In the genomic region with DNA sequence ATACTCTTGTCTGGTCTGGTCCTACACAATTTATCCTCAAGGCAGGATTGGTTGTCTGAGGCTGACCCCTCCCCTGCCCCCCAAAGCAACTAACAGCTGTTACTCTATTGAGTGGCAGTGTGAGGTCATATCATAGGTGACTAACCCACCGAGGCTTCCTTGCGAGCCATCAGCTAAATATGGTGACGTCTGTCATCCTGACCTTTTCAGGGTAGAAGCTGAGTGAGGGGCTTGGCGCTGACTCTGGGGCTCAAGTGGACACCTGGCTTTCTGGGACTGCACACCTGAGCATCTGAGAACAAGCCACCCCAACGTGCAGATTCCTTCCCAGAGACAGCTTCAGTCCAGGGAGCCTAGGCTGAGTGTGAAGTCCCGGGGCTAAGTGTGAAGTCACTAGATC, we compare ENCODE assay signal across 16 mouse cellular contexts. TPM values are rescaled to one million over a fixed set of nuclear protein-coding genes. Genes with fewer than 3 reads are reported as not detected.
DNase-seq lines count a peak whose midpoint lies in the region; ATAC-seq and TF ChIP-seq lines count a peak whose summit lies in the region.
"Had no signal": no experiment of that assay in that cellular context is flagged by ENCODE, and none has a peak within 500 bp of the region (broad histone marks: within the 10 kb centered on the region; RNA-seq: fewer than 3 reads in every experiment).

A gene (minus strand): TSS at position 101 of the 400 bp plus-strand sequence.

- H3K4me3 ChIP-seq in heart, embryonic 11.5 days (ENCODE audit: low read depth, low read length): no peak within 1 kb of the TSS
- no peak within 1 kb of the TSS for H3K4me3 ChIP-seq in bone marrow macrophage, adult 2 months (ENCODE audit: insufficient read depth, low read length)
- no peak within 1 kb of the TSS for H3K4me3 ChIP-seq in kidney, embryonic 14.5 days (ENCODE audit: low read length)
- H3K4me3 ChIP-seq: forebrain, embryonic 12.5 days; limb, embryonic 15.5 days; midbrain, embryonic 13.5 days had no signal

- DNase-seq in heart, adult 9 months (ENCODE audit: low spot score in 2 of 2): no peak
- DNase-seq in heart, postnatal 4 days: no peak
- DNase-seq in left cerebral cortex, postnatal 10 days (ENCODE audit: extremely low spot score in 1 of 2, low spot score in 2 of 2): no peak
- DNase-seq: cerebellum, postnatal 10 days; embryo, embryonic 11 days; kidney, adult 2 months; kidney, postnatal 25 days had no signal

- TF ChIP-seq POLR2A in bone marrow macrophage, adult 2 months (IDR thresholded peaks at IDR 0.05; ENCODE audit: borderline replicate concordance, low read depth, low read length): no peak

- peaks cover 6% of the 10 kb centered on the region; the same call in 1 of the 2 replicates for H3K4me1 ChIP-seq in heart, embryonic 11.5 days (ENCODE audit: control insufficient read depth, insufficient read depth, low read length)
- H3K4me1 ChIP-seq in bone marrow macrophage, adult 2 months (ENCODE audit: control insufficient read depth, insufficient read depth, low read length): peaks cover 40% of the 10 kb centered on the region
- peaks cover 7% of the 10 kb centered on the region; the same call in 1 of the 2 replicates for H3K4me1 ChIP-seq in kidney, embryonic 14.5 days (ENCODE audit: control insufficient read depth, insufficient read depth, low read length)
- H3K4me1 ChIP-seq: midbrain, embryonic 13.5 days had no signal

- no peak within 1 kb of the TSS for H3K27ac ChIP-seq in heart, embryonic 11.5 days (ENCODE audit: low read depth, low read length)
- no peak within 1 kb of the TSS for H3K27ac ChIP-seq in bone marrow macrophage, adult 2 months (ENCODE audit: insufficient read depth, low read depth, low read length)
- no peak within 1 kb of the TSS for H3K27ac ChIP-seq in kidney, embryonic 14.5 days (ENCODE audit: low read depth, low read length)
- H3K27ac ChIP-seq: forebrain, embryonic 12.5 days; limb, embryonic 15.5 days; midbrain, embryonic 13.5 days had no signal

- 49% methylated on average over 6 of the region's 6 CpGs for WGBS in heart, embryonic 11.5 days (ENCODE audit: insufficient replicate concordance)
- WGBS in kidney, embryonic 14.5 days: 74% methylated on average over 6 of the region's 6 CpGs

- ATAC-seq in heart, embryonic 11.5 days (replicated peaks; ENCODE audit: insufficient number of reproducible peaks, low FRiP score, low TSS enrichment): no peak
- no peak for ATAC-seq in neutrophil, adult 5-6 weeks (ENCODE audit: extremely low read depth, insufficient number of reproducible peaks, low FRiP score, poor library complexity, severe bottlenecking)
- ATAC-seq in kidney, embryonic 14.5 days (ENCODE audit: low FRiP score, low TSS enrichment): no peak
- ATAC-seq: hindbrain, embryonic 16.5 days; midbrain, embryonic 13.5 days had no signal

- H3K4me2 ChIP-seq in heart, embryonic 11.5 days: no peak within 1 kb of the TSS
- H3K4me2 ChIP-seq in kidney, embryonic 14.5 days (replicated peaks; ENCODE audit: low read depth, low read length): no peak within 1 kb of the TSS
- H3K4me2 ChIP-seq: forebrain, embryonic 12.5 days; limb, embryonic 15.5 days had no signal

- H3K9me3 ChIP-seq in heart, embryonic 11.5 days (replicated peaks; ENCODE audit: control insufficient read depth, low read length): no peaks in the 10 kb centered on the region
- H3K9me3 ChIP-seq in kidney, embryonic 14.5 days (ENCODE audit: control insufficient read depth, low read length): no peaks in the 10 kb centered on the region
- H3K9me3 ChIP-seq: forebrain, embryonic 12.5 days; G1E; limb, embryonic 15.5 days; midbrain, embryonic 13.5 days had no signal

- intact Hi-C loops in left cerebral cortex, postnatal 10 days (cut with DNase I): no loop called here

- H3K27me3 ChIP-seq in heart, embryonic 11.5 days (ENCODE audit: control insufficient read depth, insufficient read depth, low read length): no peaks in the 10 kb centered on the region
- H3K27me3 ChIP-seq in kidney, embryonic 14.5 days (ENCODE audit: control insufficient read depth, insufficient read depth, low read length): no peaks in the 10 kb centered on the region
- H3K27me3 ChIP-seq: limb, embryonic 15.5 days; midbrain, embryonic 13.5 days had no signal

- TF ChIP-seq CTCF in bone marrow macrophage, adult 2 months (IDR thresholded peaks at IDR 0.05; ENCODE audit: low read depth, low read length): no peak

- H3K36me3 ChIP-seq in heart, embryonic 11.5 days (ENCODE audit: control insufficient read depth, insufficient read depth, low read length): no peaks in the 10 kb centered on the region
- no peaks in the 10 kb centered on the region for H3K36me3 ChIP-seq in kidney, embryonic 14.5 days (ENCODE audit: control insufficient read depth, insufficient read depth, low read length)
- H3K36me3 ChIP-seq: forebrain, embryonic 12.5 days; G1E; limb, embryonic 15.5 days; midbrain, embryonic 13.5 days had no signal

- no peak within 1 kb of the TSS for H3K9ac ChIP-seq in heart, embryonic 11.5 days (ENCODE audit: low read depth, low read length)
- no peak within 1 kb of the TSS for H3K9ac ChIP-seq in kidney, embryonic 14.5 days (ENCODE audit: low read depth, low read length)
- H3K9ac ChIP-seq: forebrain, embryonic 12.5 days; limb, embryonic 15.5 days; midbrain, embryonic 13.5 days had no signal

RNA-seq across cellular contexts. Expression of the gene that starts here (rescaled TPM):
- 13.7 and 17.4 TPM in 2 replicates for polyA plus RNA-seq in heart, embryonic 11.5 days (2014; fragmentation: Nextera tagmentation; extraction: Ambion mirVana)
- polyA plus RNA-seq in bone marrow macrophage, adult 2 months (2012; ENCODE audit: insufficient read depth, insufficient read length, missing spikeins): 103 and 107 TPM in 2 replicates
- total RNA-seq in heart, postnatal 4 days (2021): 10 to 100 TPM; 15.9 to 22.2 TPM
- total RNA-seq in neutrophil, adult 5-6 weeks (2017): 120 and 181 TPM in 2 replicates
- total RNA-seq in left cerebral cortex, postnatal 10 days (2021): under 1 TPM; 0.39 to 0.77 TPM
- 2.1 and 2.3 TPM in 2 replicates for polyA plus RNA-seq in kidney, embryonic 14.5 days (2014; fragmentation: Nextera tagmentation; extraction: Ambion mirVana)
- polyA plus RNA-seq: G1E had no signal

Comparison
In these comparisons a context has a peak if more than half of its experiments do, and no peak if none do; other contexts are left out.
1. RNA of the gene that starts here (total RNA-seq): 120 to 181 TPM in neutrophil, adult 5-6 weeks and 15.9 to 22.2 TPM in heart, postnatal 4 days; 0.39 to 0.77 TPM in left cerebral cortex, postnatal 10 days; every median in the first group is over 4 times any median in the second.